Mouse (Mus musculus): Measurements from ENCODE around the gene Ppat.

DNA sequence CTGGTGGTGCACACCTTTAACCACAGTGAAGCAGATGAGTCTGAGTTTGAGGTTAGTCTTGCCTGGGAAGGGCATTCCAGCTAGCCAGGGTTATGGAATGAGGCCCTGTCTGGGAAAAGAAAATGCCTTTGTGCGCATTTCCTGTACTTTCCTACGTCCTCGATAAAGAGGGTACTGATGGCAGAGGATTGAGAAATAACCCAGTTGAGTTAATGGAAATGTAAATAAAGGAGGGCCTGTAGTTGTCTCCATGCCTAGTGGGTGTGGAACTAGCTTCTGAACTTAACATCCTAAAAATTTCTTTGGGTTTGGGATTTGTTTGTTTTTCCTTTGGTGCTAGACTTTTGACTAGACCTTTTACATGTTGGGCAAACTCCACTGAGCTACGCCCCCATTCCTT is 4.1 kb upstream of the Ppat start:
- TF ChIP-seq GATA1 (IDR thresholded peaks at IDR 0.05; ENCODE audit: low read length) (no peak), TAL1 (IDR thresholded peaks at IDR 0.05; ENCODE audit: low read length) (no peak)
